Mouse (Mus musculus) kidney, adult 2 months (tissue): Measurements from ENCODE around the gene Tmem151b.

Experiments
- CTCF ChIP-seq: fragments of 200-500 bp; conservative IDR thresholded peaks from 2 replicates; pipeline ENCODE4 v1.5.1; 2011; ENCODE audit warnings: low read depth, mild to moderate bottlenecking, control low read depth, low read length, moderate library complexity, mixed read lengths; ENCODE audit not compliant: insufficient read depth, insufficient read length
- POLR2A ChIP-seq: fragments of 200-500 bp; IDR thresholded peaks from one replicate; pipeline ENCODE4 v1.6.1; 2011; ENCODE audit warnings: low read depth, low read length, control low read depth

DNA sequence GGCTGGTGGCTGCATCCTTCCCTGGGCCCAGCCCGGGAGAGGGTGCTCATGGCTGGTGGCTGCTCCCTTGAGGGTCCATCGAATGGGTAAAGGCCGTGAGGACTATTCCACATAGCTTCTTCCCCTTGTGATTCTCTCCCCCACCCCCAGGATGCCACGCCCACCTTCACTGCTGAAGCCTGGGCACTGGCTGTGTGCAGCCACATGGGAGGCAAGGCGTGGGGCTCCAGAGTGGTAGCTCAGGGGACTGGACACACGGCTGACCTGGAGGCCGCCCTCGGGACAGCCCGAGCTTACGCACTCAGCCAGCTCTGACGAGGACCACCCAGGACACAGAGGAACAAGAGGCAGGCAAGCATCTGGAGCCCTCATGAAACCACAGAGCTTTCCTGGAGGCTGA lies 29.3 kb downstream of the Tmem151b start:
- no peak for TF ChIP-seq CTCF
- no peak for TF ChIP-seq POLR2A
